In genomic region chr11:11788521-11788974, GRCm38 (mm10) we compare ENCODE assay signal across 8 mouse cellular contexts. TPM values are rescaled to one million over a fixed set of nuclear protein-coding genes. Genes with fewer than 3 reads are reported as not detected.
DNase-seq lines count a peak whose midpoint lies in the region; ATAC-seq lines count a peak whose summit lies in the region.

No protein-coding gene starts in this region.

- H3K27me3 ChIP-seq in hindbrain, embryonic 16.5 days (replicated peaks; ENCODE audit: control insufficient read depth, insufficient read depth, low read length) = no peaks in the 10 kb centered on the region

- H3K9me3 ChIP-seq in hindbrain, embryonic 16.5 days (ENCODE audit: control insufficient read depth, low read length) = no peaks in the 10 kb centered on the region

- DNase-seq in ZHBTc4 (ENCODE audit: low read depth, low spot score) = peak; percentile 89
- peak; percentile 79 to 82 for DNase-seq in cerebellum, postnatal 4 days (ENCODE audit: low spot score in 2 of 2)
- DNase-seq in gastrocnemius, adult 18-20 months (ENCODE audit: low spot score) = peak; percentile 75
- peak; percentile 57 for DNase-seq in left cerebral cortex, adult 11 months (ENCODE audit: low spot score)
- DNase-seq in lung, postnatal 4 days = peak; percentile 76 to 86
- peak; percentile 67 for DNase-seq in retina, postnatal 7 days (ENCODE audit: low read depth, low spot score)
- DNase-seq in urinary bladder, adult 2 months (ENCODE audit: low spot score) = peak; percentile 43

- peak overlapping the region; percentile 49 for H3K4me2 ChIP-seq in hindbrain, embryonic 16.5 days (ENCODE audit: low read length)

- peak; percentile 98 for ATAC-seq in hindbrain, embryonic 16.5 days

- H3K4me1 ChIP-seq in hindbrain, embryonic 16.5 days (ENCODE audit: control insufficient read depth, insufficient read depth, low read depth, low read length) = no peaks in the 10 kb centered on the region

- H3K27ac ChIP-seq in hindbrain, embryonic 16.5 days (ENCODE audit: low read depth, low read length) = no peak overlapping the region

- peak overlapping the region; percentile 20; the same call in 1 of the 2 replicates for H3K4me3 ChIP-seq in hindbrain, embryonic 16.5 days (ENCODE audit: low read length)

- H3K9ac ChIP-seq in hindbrain, embryonic 16.5 days (ENCODE audit: low read depth, low read length) = no peak overlapping the region

- no peaks in the 10 kb centered on the region for H3K36me3 ChIP-seq in hindbrain, embryonic 16.5 days (ENCODE audit: control insufficient read depth, insufficient read depth, low read length)

- 1% methylated on average over 8 of the region's 8 CpGs for WGBS in hindbrain, embryonic 16.5 days

RNA-seq across cellular contexts. Expression of gene Fignl1, which starts 20.2 kb away (rescaled TPM):
- total RNA-seq in gastrocnemius, adult 18-20 months (2021) = under 1 TPM; 0.14 to 0.18 TPM
- polyA plus RNA-seq in hindbrain, embryonic 16.5 days (2015; fragmentation: Nextera tagmentation; extraction: Ambion mirVana) = 12.4 and 13.5 TPM in 2 replicates
- 0.66 and 1.2 TPM in 2 replicates for polyA plus RNA-seq in urinary bladder, adult 2 months (2012; rRNA removed)
